Mouse (Mus musculus) intestine, postnatal 0 days (tissue): ENCODE measurements around the gene Gm960. TPM values are rescaled to one million over a fixed set of nuclear protein-coding genes. Genes with fewer than 3 reads are reported as not detected.

Experiments used
- ATAC-seq: fragments of 200-750 bp; cut with Nextera tagmentation; 2 replicates; pipeline ENCODE4 v1.8.0; 2017; ENCODE audit warnings: mild to moderate bottlenecking, moderate TSS enrichment, moderate library complexity
- H3K27ac ChIP-seq: fragments of 300-500 bp; sonication (generic); 2 replicates; pipeline ENCODE4 v1.5.1; 2014; ENCODE audit warnings: mild to moderate bottlenecking, low read depth, low read length, moderate library complexity
- H3K27me3 ChIP-seq: fragments of 300-500 bp; sonication (generic); replicated peaks from 2 replicates; pipeline ENCODE4 v1.6.1; 2014; ENCODE audit warnings: low read length, mixed read lengths; ENCODE audit not compliant: control insufficient read depth, insufficient read depth
- H3K36me3 ChIP-seq: fragments of 300-500 bp; sonication (generic); 2 replicates; pipeline ENCODE4 v1.6.1; 2014; ENCODE audit warnings: mild to moderate bottlenecking, moderate library complexity; ENCODE audit not compliant: control insufficient read depth, insufficient read depth
- H3K4me1 ChIP-seq: fragments of 300-500 bp; sonication (generic); replicated peaks from 2 replicates; pipeline ENCODE4 v1.6.1; 2014; ENCODE audit warnings: antibody characterized with exemption, low read length, mixed read lengths; ENCODE audit not compliant: control insufficient read depth, insufficient read depth
- H3K4me2 ChIP-seq: fragments of 300-500 bp; sonication (generic); replicated peaks from 2 replicates; pipeline ENCODE4 v1.6.1; 2014; ENCODE audit warnings: low read depth, mild to moderate bottlenecking, moderate library complexity
- H3K4me3 ChIP-seq: fragments of 300-500 bp; sonication (generic); 2 replicates; pipeline ENCODE4 v1.5.1; 2014; ENCODE audit warnings: low read depth, low read length
- H3K9ac ChIP-seq: fragments of 300-500 bp; sonication (generic); 2 replicates; pipeline ENCODE4 v1.6.1; 2014; ENCODE audit warnings: mild to moderate bottlenecking, low read depth, low read length
- H3K9me3 ChIP-seq: fragments of 300-500 bp; sonication (generic); 2 replicates; pipeline ENCODE4 v1.6.1; 2016; ENCODE audit warnings: mixed run types; ENCODE audit not compliant: control insufficient read depth
- CTCF ChIP-seq: sonication (generic); IDR thresholded peaks from 2 replicates; pipeline ENCODE4 v1.5.1; 2016; ENCODE audit warnings: low read depth, mild to moderate bottlenecking, control low read depth, antibody characterized with exemption, moderate library complexity
- WGBS: fragments of 180-500 bp; shearing (Covaris S2); extraction: QIAGEN DNeasy Blood & Tissue Kit; methylation state at CpG from one replicate; pipeline ENCODE4 v1.1.7; 2014; 5-methylcytosine and 5-hydroxymethylcytosine counted together
- polyA plus RNA-seq: library from polyadenylated mRNA; unstranded; fragments of >200 nt; fragmentation: Nextera tagmentation; extraction: Ambion mirVana; gene quantifications from 2 replicates; pipeline ENCODE4 v1.2.1, GENCODE M21; 2015

The Gm960 gene
- polyA plus RNA-seq, 1 experiment from 2014 or later: 1.1 TPM

- peak within 1 kb of the TSS; percentile 69 for H3K9ac ChIP-seq
- H3K36me3 ChIP-seq: peaks cover 25% of the 10 kb centered on the region; the same call in 1 of the 2 replicates
- peak within 1 kb of the TSS; percentile 98 for H3K4me2 ChIP-seq
- peak; percentile 33; the same call in 1 of the 2 replicates for TF ChIP-seq CTCF
- under 1% methylated on average over 58 of the region's 87 CpGs for WGBS
- no peaks in the 10 kb centered on the region for H3K27me3 ChIP-seq
- no peaks in the 10 kb centered on the region for H3K9me3 ChIP-seq
- H3K4me1 ChIP-seq: no peaks in the 10 kb centered on the region; the same call in 1 of the 2 replicates
- peak; percentile 80 for ATAC-seq
- peak within 1 kb of the TSS; percentile 75 for H3K27ac ChIP-seq
- H3K4me3 ChIP-seq: peak within 1 kb of the TSS; percentile 79
Observed at GRCm38 (mm10) chr19:4615151-4616093, 83.0 kb downstream of the Gm960 start, which contains the start of gene Lrfn4. Gene Lrfn4 (minus strand): TSS chr19:4615667.

GRCm38 (mm10) chr19:4614305-4615150 is 83.9 kb downstream of the Gm960 start:
- peaks cover 25% of the 10 kb centered on the region; the same call in 1 of the 2 replicates for H3K36me3 ChIP-seq
- WGBS: 29% methylated on average over 30 of the region's 49 CpGs
- peak; percentile 51 for ATAC-seq
- no peaks in the 10 kb centered on the region for H3K9me3 ChIP-seq
- H3K27me3 ChIP-seq: no peaks in the 10 kb centered on the region
- peaks cover 3% of the 10 kb centered on the region; the same call in 1 of the 2 replicates for H3K4me1 ChIP-seq
- H3K27ac ChIP-seq: peak overlapping the region; percentile 75
- H3K4me3 ChIP-seq: peak overlapping the region; percentile 79
- H3K9ac ChIP-seq: peak overlapping the region; percentile 69
- no peak for TF ChIP-seq CTCF
- H3K4me2 ChIP-seq: peak overlapping the region; percentile 98

GRCm38 (mm10) chr19:4613464-4614304 is 84.8 kb downstream of the Gm960 start:
- no peak for TF ChIP-seq CTCF
- no peaks in the 10 kb centered on the region for H3K9me3 ChIP-seq
- no peaks in the 10 kb centered on the region for H3K27me3 ChIP-seq
- H3K36me3 ChIP-seq: peaks cover 25% of the 10 kb centered on the region; the same call in 1 of the 2 replicates
- H3K4me1 ChIP-seq: peaks cover 3% of the 10 kb centered on the region; the same call in 1 of the 2 replicates
- ATAC-seq: no peak
- 0 out of 2 replicates have a peak overlapping the region, but pooled peaks have one; percentile 75 for H3K27ac ChIP-seq
- peak overlapping the region; percentile 79 for H3K4me3 ChIP-seq
- H3K4me2 ChIP-seq: peak overlapping the region; percentile 98
- peak overlapping the region; percentile 69; the same call in 1 of the 2 replicates for H3K9ac ChIP-seq
- WGBS: 84% methylated on average over 33 of the region's 33 CpGs

- no peak for ATAC-seq
Observed at GRCm38 (mm10) chr19:4612181-4612961, 86.1 kb downstream of the Gm960 start.

GRCm38 (mm10) chr19:4610109-4610508 is 88.4 kb downstream of the Gm960 start:
- Histone ChIP-seq H3K36me3 (peaks cover 25% of the 10 kb centered on the region; the same call in 1 of the 2 replicates), H3K4me3 (no peak overlapping the region), H3K9me3 (no peaks in the 10 kb centered on the region), H3K4me2 (no peak overlapping the region; the same call in 1 of the 2 replicates), H3K27ac (no peak overlapping the region), H3K9ac (no peak overlapping the region), H3K27me3 (no peaks in the 10 kb centered on the region), H3K4me1 (peaks cover 3% of the 10 kb centered on the region; the same call in 1 of the 2 replicates)
- no peak for ATAC-seq
- WGBS: 53% methylated on average over 4 of the region's 4 CpGs
- no peak for TF ChIP-seq CTCF

More at GRCm38 (mm10) chr19:4612181-4612961, 86.1 kb downstream of the Gm960 start:
- H3K4me1 ChIP-seq: peaks cover 3% of the 10 kb centered on the region; the same call in 1 of the 2 replicates
- TF ChIP-seq CTCF: no peak
- no peak overlapping the region for H3K9ac ChIP-seq
- H3K27me3 ChIP-seq: no peaks in the 10 kb centered on the region
- H3K9me3 ChIP-seq: no peaks in the 10 kb centered on the region
- WGBS: 75% methylated on average over 19 of the region's 19 CpGs
- peaks cover 25% of the 10 kb centered on the region; the same call in 1 of the 2 replicates for H3K36me3 ChIP-seq
- H3K4me2 ChIP-seq: no peak overlapping the region
- H3K27ac ChIP-seq: no peak overlapping the region
- no peak overlapping the region for H3K4me3 ChIP-seq
